Mouse (Mus musculus) Patski (cell line): ENCODE measurements at regions not wholly inside any gene's neighbourhood (a gene's known extent, or its start where the extent isn't known, plus 50 kb on each side); places are given as distances from the start of the nearest gene placed in this dataset.

ENCODE experiments used
- ATAC-seq: fragments of 100-300 bp; one replicate; pipeline ENCODE4 v1.8.0; 2021
- CTCF ChIA-PET: fragments of 350-600 bp; sonication (Branson Sonifier 250); formaldehyde crosslinking; loops from one replicate; lab custom pipeline; 2022; ENCODE audit warnings: inconsistent platforms; lab: Charles Lee
- POLR2A ChIA-PET: fragments of 350-600 bp; sonication (Branson Sonifier 250); formaldehyde crosslinking; loops from one replicate; lab custom pipeline; 2022; ENCODE audit warnings: antibody characterized with exemption, inconsistent platforms; lab: Charles Lee
- DNase-seq: peaks from one replicate; pipeline ENCODE4 v3.0.0-alpha.2; 2011; ENCODE audit warnings: low read depth, low spot score
- H3K27me3 ChIP-seq: fragments of 371-371 bp; one replicate; pipeline ENCODE4 v1.5.1; 2021
- CTCF ChIP-seq: fragments of 100-300 bp; IDR thresholded peaks from one replicate; pipeline ENCODE4 v1.5.1; 2021
- in situ Hi-C: fragments of 300-500 bp; cut with MboI; formaldehyde crosslinking; loops from 3 replicates; pipeline ENCODE4 v1.11.1; 2018; ENCODE audit warnings: low pct_unique_long_range_greater_than_20kb, mixed read lengths

GRCm38 (mm10) chr6:116959611-116960010 is 208.7 kb upstream of the Cxcl12 start:
- TF ChIP-seq CTCF, result no peak
- no peak for ATAC-seq
- in situ Hi-C loops, result loop anchor here (10.0 kb wide), 2 partner anchors 205 to 865 kb away; partner anchors contain the start of gene Cxcl12
- no peaks in the 10 kb centered on the region for H3K27me3 ChIP-seq
- CTCF ChIA-PET, result interaction anchor here (1.3 kb wide), 1 partner anchor 21 kb away, joined by 3 read pairs; no protein-coding TSS in a partner anchor
- DNase-seq, result no peak
- POLR2A ChIA-PET, result no interaction called here

- TF ChIP-seq CTCF, result no peak
- POLR2A ChIA-PET, result no interaction called here
- CTCF ChIA-PET, result interaction anchor here (0.6 to 1.3 kb wide), 3 partner anchors 9 to 39 kb away, joined by 3 read pairs; no protein-coding TSS in a partner anchor
- H3K27me3 ChIP-seq, result no peaks in the 10 kb centered on the region
- DNase-seq (no peak), ATAC-seq (no peak)
- in situ Hi-C loops, result loop anchor here (10.0 kb wide), 2 partner anchors 204 to 864 kb away; partner anchors contain the start of gene Cxcl12
Measured at GRCm38 (mm10) chr6:116960641-116961040, 207.7 kb upstream of the Cxcl12 start.

- ChIA-PET CTCF (interaction anchor here (0.8 to 1.6 kb wide), 4 partner anchors 8 to 187 kb away, joined by 3 to 4 read pairs (median 3); no protein-coding TSS in a partner anchor), POLR2A (no interaction called here)
- H3K27me3 ChIP-seq, result no peaks in the 10 kb centered on the region
- DNase-seq, result no peak
- in situ Hi-C loops, result loop anchor here (10.0 kb wide), 2 partner anchors 198 to 858 kb away; partner anchors contain the start of gene Cxcl12
- TF ChIP-seq CTCF, result peak; percentile 65
- no peak for ATAC-seq
Measured at GRCm38 (mm10) chr6:116966436-116966835, 201.9 kb upstream of the Cxcl12 start.

- in situ Hi-C loops, result loop anchor here (10.0 kb wide), 2 partner anchors 195 to 855 kb away; partner anchors contain the start of gene Cxcl12
- ChIA-PET POLR2A (interaction anchor here (1.3 kb wide), 1 partner anchor 13 kb away, joined by 6 read pairs; no protein-coding TSS in a partner anchor), CTCF (interaction anchor here (0.8 to 1.1 kb wide), 4 partner anchors 9 to 202 kb away, joined by 3 to 4 read pairs (median 3); no protein-coding TSS in a partner anchor)
- no peak for TF ChIP-seq CTCF
- no peaks in the 10 kb centered on the region for H3K27me3 ChIP-seq
- no peak for ATAC-seq
- no peak for DNase-seq
Measured at GRCm38 (mm10) chr6:116969381-116969910, 198.9 kb upstream of the Cxcl12 start.

- no peaks in the 10 kb centered on the region for H3K27me3 ChIP-seq
- in situ Hi-C loops, result no loop called here
- ATAC-seq, result no peak
- CTCF ChIA-PET, result no interaction called here
- POLR2A ChIA-PET, result interaction anchor here (0.5 kb wide), 1 partner anchor 708 kb away, joined by 4 read pairs; no protein-coding TSS in a partner anchor
- DNase-seq, result no peak
- no peak for TF ChIP-seq CTCF
Measured at GRCm38 (mm10) chr6:116974841-116975240, 193.5 kb upstream of the Cxcl12 start.

- ChIA-PET POLR2A (no interaction called here), CTCF (no interaction called here)
- no peak for DNase-seq
- no peak for TF ChIP-seq CTCF
- ATAC-seq, result no peak
- H3K27me3 ChIP-seq, result no peaks in the 10 kb centered on the region
- in situ Hi-C loops, result no loop called here
Measured at GRCm38 (mm10) chr6:116980349-116980995, 187.9 kb upstream of the Cxcl12 start.

GRCm38 (mm10) chr6:116985147-116985737 is 183.1 kb upstream of the Cxcl12 start:
- no peak for ATAC-seq
- ChIA-PET CTCF (no interaction called here), POLR2A (interaction anchor here (0.6 kb wide), 1 partner anchor 15 kb away, joined by 4 read pairs; no protein-coding TSS in a partner anchor)
- in situ Hi-C loops, result no loop called here
- no peak for TF ChIP-seq CTCF
- DNase-seq, result no peak
- H3K27me3 ChIP-seq, result no peaks in the 10 kb centered on the region

- TF ChIP-seq CTCF, result no peak
- DNase-seq (no peak), ATAC-seq (no peak)
- CTCF ChIA-PET, result no interaction called here
- POLR2A ChIA-PET, result no interaction called here
- in situ Hi-C loops, result no loop called here
- no peaks in the 10 kb centered on the region for H3K27me3 ChIP-seq
Measured at GRCm38 (mm10) chr6:116986266-116987000, 181.9 kb upstream of the Cxcl12 start.

- TF ChIP-seq CTCF, result peak; percentile 48
- ATAC-seq, result no peak
- ChIA-PET POLR2A (no interaction called here), CTCF (interaction anchor here (1.2 kb wide), 1 partner anchor 23 kb away, joined by 3 read pairs; no protein-coding TSS in a partner anchor)
- no peak for DNase-seq
- H3K27me3 ChIP-seq, result no peaks in the 10 kb centered on the region
- in situ Hi-C loops, result no loop called here
Measured at GRCm38 (mm10) chr6:116987243-116987642, 181.1 kb upstream of the Cxcl12 start.
